Mouse (Mus musculus) embryonic facial prominence, embryonic 13.5 days (tissue): Measurements from ENCODE around the gene Slc7a5. TPM values are rescaled to one million over a fixed set of nuclear protein-coding genes. Genes with fewer than 3 reads are reported as not detected.
A peak's percentile ranks its signal among the peaks of the same experiment; 100 is the strongest.

ENCODE experiments used
- ATAC-seq: fragments of 200-750 bp; cut with Nextera tagmentation; 2 replicates; pipeline ENCODE4 v1.8.0; 2017; ENCODE audit warnings: low read depth; ENCODE audit not compliant: insufficient number of reproducible peaks, insufficient read depth, low FRiP score, low TSS enrichment
- H3K27ac ChIP-seq: fragments of 300-500 bp; sonication (generic); 2 replicates; pipeline ENCODE4 v1.5.1; 2015; ENCODE audit warnings: moderate library complexity, mild to moderate bottlenecking, inconsistent platforms
- H3K27me3 ChIP-seq: fragments of 300-500 bp; sonication (generic); 2 replicates; pipeline ENCODE4 v1.6.1; 2015; ENCODE audit warnings: mild to moderate bottlenecking, inconsistent platforms
- H3K36me3 ChIP-seq: fragments of 300-500 bp; sonication (generic); 2 replicates; pipeline ENCODE4 v1.6.1; 2015; ENCODE audit warnings: mild to moderate bottlenecking, inconsistent platforms
- H3K4me1 ChIP-seq: fragments of 300-500 bp; sonication (generic); 2 replicates; pipeline ENCODE4 v1.6.1; 2015; ENCODE audit warnings: inconsistent platforms
- H3K4me2 ChIP-seq: fragments of 300-500 bp; sonication (generic); 2 replicates; pipeline ENCODE4 v1.6.1; 2015; ENCODE audit warnings: moderate library complexity, mild to moderate bottlenecking, inconsistent platforms
- H3K4me3 ChIP-seq: fragments of 300-500 bp; sonication (generic); 2 replicates; pipeline ENCODE4 v1.5.1; 2015; ENCODE audit warnings: mild to moderate bottlenecking, inconsistent platforms
- H3K9ac ChIP-seq: fragments of 300-500 bp; sonication (generic); 2 replicates; pipeline ENCODE4 v1.6.1; 2015; ENCODE audit warnings: mild to moderate bottlenecking, inconsistent platforms
- H3K9me3 ChIP-seq: fragments of 300-500 bp; sonication (generic); 2 replicates; pipeline ENCODE4 v1.6.1; 2016; ENCODE audit warnings: inconsistent platforms
- WGBS: fragments of 180-500 bp; shearing (Covaris S2); methylation state at CpG from one replicate; pipeline ENCODE4 v1.1.7; 2015; ENCODE audit warnings: mixed read lengths; 5-methylcytosine and 5-hydroxymethylcytosine counted together
- polyA plus RNA-seq: library from polyadenylated mRNA; unstranded; fragments of >200 nt; fragmentation: Nextera tagmentation; extraction: Ambion mirVana; gene quantifications from 2 replicates; pipeline ENCODE4 v1.2.1, GENCODE M21; 2015

Slc7a5 gene
- polyA plus RNA-seq, 1 experiment from 2014 or later = 18.3 TPM

DNA sequence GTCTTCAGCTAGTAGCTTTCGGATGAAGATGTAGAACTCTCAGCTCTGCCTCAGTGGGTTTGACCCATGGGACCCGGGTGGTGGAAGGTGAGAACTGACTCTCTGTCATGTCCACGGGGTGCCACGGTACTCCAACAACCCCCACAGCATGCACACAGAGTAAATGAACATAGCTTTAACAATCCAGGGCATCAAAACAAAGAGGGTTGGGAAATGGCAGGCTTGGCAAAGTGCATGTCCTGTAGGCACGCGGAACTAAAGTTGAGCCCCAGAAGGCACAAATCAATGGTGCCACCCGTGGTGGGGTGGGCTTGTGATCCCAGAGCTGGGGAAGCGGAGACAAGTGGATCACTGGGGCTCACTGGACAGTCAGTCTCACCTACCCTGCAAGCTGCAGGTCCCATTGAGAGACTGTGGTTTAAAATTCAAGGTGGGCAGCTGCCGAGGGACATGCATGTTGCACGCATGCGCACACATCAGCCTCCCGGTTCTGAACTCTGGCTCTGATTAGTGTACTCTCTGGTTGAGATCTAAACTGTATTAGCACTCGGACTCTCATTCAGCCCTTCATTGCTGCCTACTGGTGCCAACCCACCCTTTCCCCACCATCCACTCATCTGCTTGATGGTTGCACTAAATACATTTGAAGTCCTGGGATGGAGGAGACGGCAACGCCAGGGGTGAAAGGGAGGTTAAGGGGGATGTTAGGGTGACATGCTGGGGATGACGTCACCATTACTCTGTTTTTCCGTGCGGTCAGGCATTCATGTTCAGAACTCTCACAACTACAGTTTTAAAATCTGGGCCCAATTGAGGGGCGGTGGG is 41.0 kb upstream of the Slc7a5 start:
- no peak for ATAC-seq
- WGBS = 59% methylated on average over 19 of the region's 19 CpGs
- peak overlapping the region; percentile 94 for H3K27ac ChIP-seq
- peak overlapping the region; percentile 57 for H3K9ac ChIP-seq
- no peaks in the 10 kb centered on the region for H3K9me3 ChIP-seq
- H3K4me1 ChIP-seq = peaks cover 48% of the 10 kb centered on the region
- peak overlapping the region; percentile 68 for H3K4me2 ChIP-seq
- peak overlapping the region; percentile 36 for H3K4me3 ChIP-seq
- no peaks in the 10 kb centered on the region for H3K27me3 ChIP-seq
- H3K36me3 ChIP-seq = no peaks in the 10 kb centered on the region; the same call in 1 of the 2 replicates

DNA sequence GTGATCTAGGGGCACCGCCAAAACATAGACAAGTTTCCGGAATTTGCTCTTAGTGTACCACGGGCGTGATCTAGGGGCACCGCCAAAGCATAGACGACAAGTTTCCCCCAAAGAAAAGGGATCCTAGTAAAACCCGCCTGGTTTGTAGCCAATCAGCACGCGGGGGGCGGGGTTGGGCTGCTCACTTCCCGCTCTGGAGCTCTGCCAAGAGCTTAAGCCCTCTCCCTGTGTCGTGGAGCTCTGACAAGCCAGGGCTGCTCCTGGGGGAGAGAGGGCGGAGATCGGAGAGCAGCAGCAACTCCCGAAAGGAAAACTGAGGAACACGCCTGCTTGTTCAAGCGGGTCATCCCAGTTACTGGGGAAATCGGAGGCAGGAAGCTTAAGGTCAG is 40.3 kb upstream of the Slc7a5 start:
- H3K27ac ChIP-seq = peak overlapping the region; percentile 94
- peaks cover 40% of the 10 kb centered on the region for H3K4me1 ChIP-seq
- H3K36me3 ChIP-seq = no peaks in the 10 kb centered on the region
- peak overlapping the region; percentile 68 for H3K4me2 ChIP-seq
- WGBS = under 1% methylated on average over 18 of the region's 18 CpGs
- peak; percentile 49 for ATAC-seq
- H3K9ac ChIP-seq = peak overlapping the region; percentile 65
- no peaks in the 10 kb centered on the region for H3K9me3 ChIP-seq
- peak overlapping the region; percentile 36 for H3K4me3 ChIP-seq
- H3K27me3 ChIP-seq = no peaks in the 10 kb centered on the region

DNA sequence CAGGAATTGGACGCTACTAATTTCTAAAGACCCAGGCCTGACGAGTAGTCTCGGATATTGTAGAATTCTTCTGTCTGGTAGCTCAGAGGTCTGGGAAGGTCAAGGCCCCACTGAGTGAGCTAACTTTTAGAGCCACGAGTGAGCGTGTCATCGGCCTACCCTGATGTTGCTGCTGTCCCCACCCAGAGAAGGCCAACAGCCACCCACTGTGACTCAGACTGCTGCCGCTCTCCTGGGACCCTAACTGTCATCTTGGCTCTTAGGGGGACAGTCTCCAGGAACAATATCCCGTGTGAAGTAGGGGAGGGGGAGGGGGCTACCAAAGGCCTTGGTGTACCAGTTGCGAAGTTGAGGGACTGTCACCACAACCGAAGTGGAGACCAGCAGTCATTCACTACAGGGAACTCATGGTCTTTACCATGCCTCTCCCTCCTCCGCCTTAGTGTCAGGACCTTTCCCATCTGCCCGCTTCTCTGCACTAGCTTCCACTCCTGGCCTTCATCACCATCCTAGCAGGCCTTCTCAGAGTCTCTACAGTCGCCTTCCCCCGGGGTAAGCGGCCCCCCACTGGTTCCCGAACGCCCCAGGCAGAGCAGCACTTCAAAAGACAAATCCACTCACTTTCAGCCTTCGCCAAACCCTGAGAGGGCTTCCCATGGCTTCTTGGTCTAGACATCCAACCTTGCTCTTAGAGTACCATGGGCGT is 39.7 kb upstream of the Slc7a5 start:
- 29% methylated on average over 19 of the region's 19 CpGs for WGBS

DNA sequence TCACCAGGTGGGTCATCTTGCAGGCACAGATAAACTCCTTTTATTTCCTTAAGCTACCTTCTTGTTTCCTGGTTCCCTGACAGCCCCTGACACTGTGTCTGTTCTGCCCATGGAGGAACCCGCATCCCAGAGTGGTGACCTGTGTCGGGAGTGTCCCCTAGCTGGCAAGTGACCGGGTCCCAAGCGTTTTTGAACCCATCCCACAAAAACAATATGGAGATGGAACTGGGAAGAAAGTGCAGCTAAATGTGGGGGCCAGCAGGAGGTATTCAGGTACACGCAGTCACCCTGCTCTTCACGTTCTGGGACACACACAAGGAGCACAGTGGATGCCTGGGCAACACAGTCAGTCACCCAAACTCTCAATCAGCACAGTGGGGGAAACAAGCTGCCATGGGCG is 38.9 kb upstream of the Slc7a5 start:
- H3K27me3 ChIP-seq = no peaks in the 10 kb centered on the region
- no peak overlapping the region for H3K4me2 ChIP-seq
- no peaks in the 10 kb centered on the region for H3K36me3 ChIP-seq
- WGBS = 81% methylated on average over 7 of the region's 7 CpGs
- no peaks in the 10 kb centered on the region for H3K9me3 ChIP-seq
- no peak for ATAC-seq
- H3K4me3 ChIP-seq = no peak overlapping the region
- H3K4me1 ChIP-seq = peaks cover 27% of the 10 kb centered on the region
- H3K9ac ChIP-seq = no peak overlapping the region
- no peak overlapping the region for H3K27ac ChIP-seq

More for the DNA sequence above, 39.7 kb upstream of the Slc7a5 start:
- Histone ChIP-seq H3K27me3 (no peaks in the 10 kb centered on the region), H3K9me3 (no peaks in the 10 kb centered on the region), H3K36me3 (no peaks in the 10 kb centered on the region), H3K9ac (peak overlapping the region; percentile 65), H3K4me1 (peaks cover 35% of the 10 kb centered on the region), H3K27ac (peak overlapping the region; percentile 94), H3K4me2 (peak overlapping the region; percentile 68), H3K4me3 (peak overlapping the region; percentile 36)
- ATAC-seq = no peak

DNA sequence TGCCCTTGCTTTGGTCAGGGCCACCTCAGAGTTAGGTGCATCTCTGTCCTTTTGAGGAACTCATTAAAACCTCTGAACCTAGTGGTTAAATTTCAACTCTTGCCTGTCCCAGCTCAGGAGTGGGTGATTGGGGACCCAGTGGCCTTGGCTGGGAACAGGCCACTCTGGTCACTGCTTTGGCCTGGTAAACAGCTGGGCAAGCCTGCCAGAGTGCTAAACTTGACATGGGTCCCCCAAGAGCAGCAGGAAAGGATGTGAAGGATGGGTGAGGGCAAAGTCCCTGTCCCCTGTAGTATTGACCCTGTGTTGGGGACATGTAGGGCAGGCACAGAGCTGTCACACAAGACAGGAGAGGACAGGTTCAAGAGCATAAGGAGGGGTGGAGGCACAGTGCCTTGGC is 37.3 kb upstream of the Slc7a5 start, which contains the start of gene Car5a:
Gene Car5a (minus strand): TSS at position 74 of the 400 bp plus-strand sequence.
- H3K4me1 ChIP-seq = peaks cover 27% of the 10 kb centered on the region
- no peak within 1 kb of the TSS for H3K9ac ChIP-seq
- H3K36me3 ChIP-seq = no peaks in the 10 kb centered on the region
- H3K4me2 ChIP-seq = no peak within 1 kb of the TSS
- no peak within 1 kb of the TSS for H3K27ac ChIP-seq
- H3K4me3 ChIP-seq = no peak within 1 kb of the TSS
- no peaks in the 10 kb centered on the region for H3K27me3 ChIP-seq
- ATAC-seq = no peak
- no peaks in the 10 kb centered on the region for H3K9me3 ChIP-seq

DNA sequence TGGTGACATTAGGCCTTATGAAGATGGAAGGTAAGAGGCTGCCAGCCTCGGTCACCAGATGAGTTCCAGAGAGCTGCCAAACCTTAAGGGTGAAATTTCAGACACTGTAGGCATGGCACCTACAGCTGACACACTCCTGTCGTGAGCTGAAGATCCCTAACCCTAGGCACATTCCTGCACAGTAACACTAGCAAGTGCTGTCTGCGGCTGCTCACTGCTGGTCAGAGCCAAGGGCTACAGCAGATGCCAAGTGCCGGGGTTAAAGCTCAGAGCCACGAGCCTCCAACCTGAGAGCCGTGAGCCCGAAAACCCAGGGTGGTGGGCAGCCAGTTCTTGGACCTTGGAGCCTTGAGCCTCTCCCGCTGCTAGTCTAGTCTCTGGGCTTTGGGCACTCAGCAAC is 36.2 kb upstream of the Slc7a5 start:
- no peak overlapping the region for H3K27ac ChIP-seq
- H3K4me3 ChIP-seq = no peak overlapping the region
- 75% methylated on average over 8 of the region's 8 CpGs for WGBS
- no peak overlapping the region for H3K9ac ChIP-seq
- H3K27me3 ChIP-seq = no peaks in the 10 kb centered on the region
- H3K4me2 ChIP-seq = no peak overlapping the region
- H3K36me3 ChIP-seq = no peaks in the 10 kb centered on the region
- H3K4me1 ChIP-seq = peaks cover 18% of the 10 kb centered on the region
- ATAC-seq = no peak
- no peaks in the 10 kb centered on the region for H3K9me3 ChIP-seq

DNA sequence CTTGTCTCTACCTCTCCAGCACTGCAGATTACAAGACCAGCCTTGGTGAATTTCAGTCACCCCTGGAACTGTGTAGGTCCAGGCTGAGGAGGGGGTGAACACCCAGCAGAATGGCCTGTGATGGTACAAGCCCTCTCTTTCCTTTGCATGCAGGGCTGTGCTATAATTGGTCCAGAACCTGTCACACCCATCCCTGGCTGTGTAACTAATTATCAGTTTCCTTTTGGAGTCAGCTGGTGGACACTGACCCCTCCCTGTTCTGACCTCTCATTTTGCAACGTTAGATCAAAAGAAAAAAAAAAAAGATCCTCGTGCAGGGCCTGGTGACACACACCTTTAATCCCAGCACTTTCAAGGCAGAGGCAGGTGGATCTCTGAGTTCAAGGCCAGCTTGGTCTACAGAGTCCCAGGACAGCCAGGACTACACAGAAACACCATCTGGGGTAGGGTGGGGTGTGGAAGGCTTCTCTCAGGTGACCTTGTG is 35.6 kb upstream of the Slc7a5 start:
- no peaks in the 10 kb centered on the region for H3K36me3 ChIP-seq
- no peak overlapping the region for H3K4me2 ChIP-seq
- H3K4me3 ChIP-seq = no peak overlapping the region
- no peaks in the 10 kb centered on the region for H3K27me3 ChIP-seq
- 23% methylated on average over 2 of the region's 2 CpGs for WGBS
- peaks cover 12% of the 10 kb centered on the region for H3K4me1 ChIP-seq
- no peak for ATAC-seq
- H3K9me3 ChIP-seq = no peaks in the 10 kb centered on the region
- no peak overlapping the region for H3K9ac ChIP-seq
- H3K27ac ChIP-seq = no peak overlapping the region

DNA sequence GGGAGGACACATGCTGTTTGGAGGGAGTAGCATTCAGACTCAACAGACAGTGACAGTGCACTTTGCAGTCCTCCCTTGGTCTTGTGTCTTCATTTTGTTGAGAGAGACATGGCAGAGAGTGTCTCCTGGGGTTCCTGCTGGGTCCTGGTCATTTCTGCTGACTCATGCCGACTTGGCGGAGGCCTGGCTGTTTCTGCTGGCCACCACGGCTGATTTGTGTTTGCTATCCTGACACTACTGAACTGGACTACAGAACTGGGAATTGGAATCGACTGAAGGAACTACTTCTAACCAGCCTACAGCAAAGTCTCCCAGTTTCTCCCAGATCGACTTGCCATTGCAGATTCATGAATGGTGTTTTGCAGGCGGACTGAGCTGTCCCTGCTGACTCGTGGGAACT is 31.2 kb upstream of the Slc7a5 start:
- no peaks in the 10 kb centered on the region for H3K9me3 ChIP-seq
- H3K36me3 ChIP-seq = no peaks in the 10 kb centered on the region
- H3K4me3 ChIP-seq = no peak overlapping the region
- no peaks in the 10 kb centered on the region for H3K27me3 ChIP-seq
- H3K27ac ChIP-seq = no peak overlapping the region
- no peak overlapping the region for H3K9ac ChIP-seq
- no peak for ATAC-seq
- no peak overlapping the region for H3K4me2 ChIP-seq
- peaks cover 7% of the 10 kb centered on the region for H3K4me1 ChIP-seq
- WGBS = 84% methylated on average over 7 of the region's 7 CpGs

DNA sequence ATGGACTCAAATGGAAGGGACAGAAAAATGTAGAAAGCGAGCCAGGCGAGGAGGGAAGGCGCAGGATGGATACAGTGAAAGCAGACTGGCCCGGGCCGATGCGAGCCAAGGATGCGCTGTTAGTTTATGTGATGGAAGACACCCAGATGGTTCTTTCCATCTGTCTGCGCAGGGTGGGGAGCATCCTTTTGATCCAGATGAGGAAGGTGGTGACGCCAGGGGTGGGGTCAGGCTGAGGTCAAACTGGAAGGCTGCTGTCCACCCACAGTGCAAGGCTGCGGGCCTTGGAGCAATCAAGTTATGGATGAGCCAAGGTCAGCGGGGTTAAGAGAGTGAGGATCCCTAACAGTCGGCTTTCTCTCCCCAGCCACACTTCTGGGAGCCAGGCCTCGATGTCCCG is 28.9 kb upstream of the Slc7a5 start:
- Histone ChIP-seq H3K27ac (no peak overlapping the region), H3K4me1 (peaks cover 7% of the 10 kb centered on the region), H3K36me3 (no peaks in the 10 kb centered on the region), H3K9ac (no peak overlapping the region), H3K4me3 (no peak overlapping the region), H3K27me3 (no peaks in the 10 kb centered on the region), H3K9me3 (no peaks in the 10 kb centered on the region), H3K4me2 (no peak overlapping the region)
- no peak for ATAC-seq
- 75% methylated on average over 14 of the region's 14 CpGs for WGBS

DNA sequence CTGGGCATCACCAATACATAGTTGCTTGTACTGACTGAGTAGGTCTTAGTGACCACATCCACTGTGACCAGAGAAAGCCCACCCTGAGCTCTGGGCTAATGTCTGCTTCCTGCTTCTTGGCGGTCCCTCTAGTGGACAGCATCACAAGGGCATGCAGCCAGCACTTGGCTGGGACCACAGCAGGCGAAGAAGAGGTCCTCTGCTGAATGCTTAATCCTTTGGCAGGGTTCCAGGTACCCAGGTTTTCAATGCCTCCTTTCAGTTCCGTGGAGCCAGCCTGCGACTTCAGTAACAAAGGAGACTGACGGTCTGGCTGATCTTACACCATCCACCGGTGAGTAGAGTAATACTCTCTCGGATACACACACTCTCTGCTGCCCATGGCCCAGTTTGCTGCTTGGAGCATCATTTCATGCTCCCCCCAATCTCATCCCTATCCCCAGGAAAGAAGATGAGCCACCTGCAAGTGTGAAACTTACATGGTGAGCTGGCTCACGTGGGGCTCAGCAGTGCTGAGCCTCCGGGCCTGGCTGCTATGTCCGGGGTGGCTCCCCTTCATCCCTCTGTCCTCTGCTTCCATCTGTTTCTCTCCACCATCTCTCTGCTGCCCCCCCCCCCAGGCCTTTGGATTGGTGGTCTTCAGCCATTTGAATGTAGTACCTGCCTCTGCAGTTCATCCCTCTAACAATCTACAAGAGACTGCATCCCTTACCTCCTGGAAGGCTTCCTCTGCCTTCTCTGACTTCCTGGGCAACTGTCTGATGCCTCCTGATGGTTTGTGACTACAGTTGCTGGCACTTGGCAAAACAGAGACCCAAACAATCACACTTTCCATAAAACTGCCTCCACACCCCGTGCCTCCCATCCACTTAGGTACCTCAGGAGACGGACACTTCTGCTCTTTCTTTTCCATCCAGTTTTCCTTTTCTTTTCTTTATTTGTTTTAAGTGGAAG is 28.1 kb upstream of the Slc7a5 start:
- peaks cover 7% of the 10 kb centered on the region for H3K4me1 ChIP-seq
- 0 out of 2 replicates have a peak overlapping the region, but pooled peaks have one; percentile 27 for H3K9ac ChIP-seq
- no peaks in the 10 kb centered on the region for H3K27me3 ChIP-seq
- H3K4me2 ChIP-seq = no peak overlapping the region
- ATAC-seq = no peak
- no peak overlapping the region for H3K4me3 ChIP-seq
- no peaks in the 10 kb centered on the region for H3K9me3 ChIP-seq
- H3K27ac ChIP-seq = 0 out of 2 replicates have a peak overlapping the region, but pooled peaks have one; percentile 2
- 46% methylated on average over 12 of the region's 12 CpGs for WGBS
- H3K36me3 ChIP-seq = no peaks in the 10 kb centered on the region

DNA sequence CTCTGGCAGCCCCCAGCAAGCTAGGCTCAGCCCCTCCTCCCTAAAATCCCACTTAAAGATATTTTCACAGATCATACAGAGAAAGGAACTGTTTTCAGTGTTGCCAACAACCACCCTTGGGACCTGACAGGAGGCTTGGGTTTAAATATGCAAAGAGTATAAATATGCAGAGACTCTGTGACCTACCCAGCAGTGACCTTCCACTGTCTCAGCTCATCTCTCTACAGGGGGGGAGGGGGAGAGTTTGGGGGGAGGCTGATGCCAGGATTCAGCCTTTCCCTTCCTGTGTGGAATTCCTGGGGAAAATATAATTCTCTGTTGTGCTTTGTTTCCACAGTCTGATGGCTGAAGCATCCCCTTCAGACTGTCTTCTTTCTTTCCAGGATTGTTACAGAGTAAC is 27.4 kb upstream of the Slc7a5 start:
- 0 out of 2 replicates have a peak overlapping the region, but pooled peaks have one; percentile 2 for H3K27ac ChIP-seq
- H3K36me3 ChIP-seq = no peaks in the 10 kb centered on the region
- 0 out of 2 replicates have a peak overlapping the region, but pooled peaks have one; percentile 27 for H3K9ac ChIP-seq

More for the DNA sequence above, 27.4 kb upstream of the Slc7a5 start:
- no peak for ATAC-seq
- Histone ChIP-seq H3K27me3 (no peaks in the 10 kb centered on the region), H3K4me3 (no peak overlapping the region), H3K9me3 (no peaks in the 10 kb centered on the region), H3K4me1 (peaks cover 7% of the 10 kb centered on the region), H3K4me2 (no peak overlapping the region)
